Mouse (Mus musculus) intestine, embryonic 16.5 days (tissue): ENCODE data around the gene Ror2. TPM values are rescaled to one million over a fixed set of nuclear protein-coding genes. Genes with fewer than 3 reads are reported as not detected.

Experiments
- ATAC-seq: fragments of 200-750 bp; cut with Nextera tagmentation; 2 replicates; pipeline ENCODE4 v1.8.0; 2017; ENCODE audit warnings: moderate TSS enrichment, moderate library complexity
- H3K27ac ChIP-seq: fragments of 300-500 bp; sonication (generic); 2 replicates; pipeline ENCODE4 v1.5.1; 2014; ENCODE audit warnings: mild to moderate bottlenecking, low read length
- H3K27me3 ChIP-seq: fragments of 300-500 bp; sonication (generic); replicated peaks from 2 replicates; pipeline ENCODE4 v1.6.1; 2014; ENCODE audit warnings: low read length, control low read depth, mixed read lengths; ENCODE audit not compliant: control insufficient read depth, insufficient read depth
- H3K36me3 ChIP-seq: fragments of 300-500 bp; sonication (generic); 2 replicates; pipeline ENCODE4 v1.6.1; 2014; ENCODE audit warnings: low read length, control low read depth; ENCODE audit not compliant: control insufficient read depth, insufficient read depth
- H3K4me1 ChIP-seq: fragments of 300-500 bp; sonication (generic); 2 replicates; pipeline ENCODE4 v1.6.1; 2014; ENCODE audit warnings: low read length, control low read depth, mixed read lengths; ENCODE audit not compliant: control insufficient read depth, insufficient read depth
- H3K4me2 ChIP-seq: fragments of 300-500 bp; sonication (generic); 2 replicates; pipeline ENCODE4 v1.6.1; 2014; ENCODE audit warnings: low read depth, low read length, control low read depth
- H3K4me3 ChIP-seq: fragments of 300-500 bp; sonication (generic); 2 replicates; pipeline ENCODE4 v1.5.1; 2014; ENCODE audit warnings: mild to moderate bottlenecking, low read length
- H3K9ac ChIP-seq: fragments of 300-500 bp; sonication (generic); 2 replicates; pipeline ENCODE4 v1.6.1; 2014; ENCODE audit warnings: low read depth, low read length
- H3K9me3 ChIP-seq: fragments of 300-500 bp; sonication (generic); 2 replicates; pipeline ENCODE4 v1.6.1; 2016; ENCODE audit warnings: low read length, control low read depth; ENCODE audit not compliant: control insufficient read depth
- WGBS: fragments of 180-500 bp; shearing (Covaris S2); extraction: QIAGEN DNeasy Blood & Tissue Kit; methylation state at CpG from one replicate; pipeline ENCODE4 v1.1.7; 2014; 5-methylcytosine and 5-hydroxymethylcytosine counted together
- polyA plus RNA-seq: library from polyadenylated mRNA; unstranded; fragments of >200 nt; fragmentation: Nextera tagmentation; extraction: Ambion mirVana; gene quantifications from 2 replicates; pipeline ENCODE4 v1.2.1, GENCODE M21; 2015

Gene Ror2
- polyA plus RNA-seq, 1 experiment from 2014 or later, result 12.5 TPM

GRCm38 (mm10) chr13:53211971-53212733 is 73.8 kb downstream of the Ror2 start:
- ATAC-seq, result peak; percentile 80
- Histone ChIP-seq H3K4me2 (peak overlapping the region; percentile 30), H3K9ac (peak overlapping the region; percentile 46; the same call in 1 of the 2 replicates), H3K9me3 (no peaks in the 10 kb centered on the region), H3K27ac (peak overlapping the region; percentile 63), H3K36me3 (no peaks in the 10 kb centered on the region), H3K4me1 (peaks cover 44% of the 10 kb centered on the region), H3K27me3 (no peaks in the 10 kb centered on the region), H3K4me3 (peak overlapping the region; percentile 22)
- WGBS, result 16% methylated on average over 19 of the region's 19 CpGs

GRCm38 (mm10) chr13:53208556-53208955 is 77.4 kb downstream of the Ror2 start:
- Histone ChIP-seq H3K9ac (no peak overlapping the region), H3K4me3 (no peak overlapping the region), H3K36me3 (no peaks in the 10 kb centered on the region), H3K27me3 (no peaks in the 10 kb centered on the region), H3K9me3 (no peaks in the 10 kb centered on the region), H3K4me1 (peaks cover 68% of the 10 kb centered on the region), H3K4me2 (no peak overlapping the region), H3K27ac (no peak overlapping the region)
- no peak for ATAC-seq
- WGBS, result 81% methylated on average over 10 of the region's 10 CpGs

- peak; percentile 61 for ATAC-seq
- 25% methylated on average over 17 of the region's 17 CpGs for WGBS
- peaks cover 75% of the 10 kb centered on the region for H3K4me1 ChIP-seq
- 0 out of 2 replicates have a peak overlapping the region, but pooled peaks have one; percentile 7 for H3K4me2 ChIP-seq
- no peaks in the 10 kb centered on the region for H3K27me3 ChIP-seq
- H3K9me3 ChIP-seq, result no peaks in the 10 kb centered on the region
- no peak overlapping the region for H3K9ac ChIP-seq
- H3K27ac ChIP-seq, result peak overlapping the region; percentile 74
- H3K36me3 ChIP-seq, result no peaks in the 10 kb centered on the region
- H3K4me3 ChIP-seq, result no peak overlapping the region
Observed at GRCm38 (mm10) chr13:53205128-53205911, 80.6 kb downstream of the Ror2 start.

- WGBS, result 53% methylated on average over 5 of the region's 5 CpGs
- ATAC-seq, result no peak
- peaks cover 78% of the 10 kb centered on the region for H3K4me1 ChIP-seq
- H3K9ac ChIP-seq, result peak overlapping the region; percentile 60; the same call in 1 of the 2 replicates
- no peaks in the 10 kb centered on the region for H3K27me3 ChIP-seq
- no peaks in the 10 kb centered on the region for H3K36me3 ChIP-seq
- peak overlapping the region; percentile 91 for H3K27ac ChIP-seq
- H3K4me2 ChIP-seq, result peak overlapping the region; percentile 46; the same call in 1 of the 2 replicates
- H3K9me3 ChIP-seq, result no peaks in the 10 kb centered on the region
- no peak overlapping the region for H3K4me3 ChIP-seq
Observed at GRCm38 (mm10) chr13:53202439-53202830, 83.5 kb downstream of the Ror2 start.

- Histone ChIP-seq H3K27ac (peak overlapping the region; percentile 91), H3K4me3 (peak overlapping the region; percentile 3; the same call in 1 of the 2 replicates), H3K4me2 (peak overlapping the region; percentile 46), H3K27me3 (no peaks in the 10 kb centered on the region), H3K9me3 (no peaks in the 10 kb centered on the region), H3K4me1 (peaks cover 79% of the 10 kb centered on the region), H3K9ac (peak overlapping the region; percentile 60), H3K36me3 (no peaks in the 10 kb centered on the region)
- ATAC-seq, result peak; percentile 49
- WGBS, result 13% methylated on average over 18 of the region's 18 CpGs
Observed at GRCm38 (mm10) chr13:53201628-53202438, 84.1 kb downstream of the Ror2 start.

GRCm38 (mm10) chr13:53200121-53200520 is 85.8 kb downstream of the Ror2 start:
- Histone ChIP-seq H3K27ac (no peak overlapping the region), H3K4me1 (peaks cover 75% of the 10 kb centered on the region), H3K9me3 (no peaks in the 10 kb centered on the region), H3K36me3 (no peaks in the 10 kb centered on the region), H3K27me3 (no peaks in the 10 kb centered on the region), H3K4me2 (no peak overlapping the region), H3K9ac (no peak overlapping the region), H3K4me3 (no peak overlapping the region)
- WGBS, result 76% methylated on average over 4 of the region's 4 CpGs
- ATAC-seq, result no peak

- H3K4me3 ChIP-seq, result no peak overlapping the region
- no peak overlapping the region for H3K27ac ChIP-seq
- H3K27me3 ChIP-seq, result no peaks in the 10 kb centered on the region
- ATAC-seq, result no peak
- no peaks in the 10 kb centered on the region for H3K36me3 ChIP-seq
- no peaks in the 10 kb centered on the region for H3K9me3 ChIP-seq
- no peak overlapping the region for H3K9ac ChIP-seq
- H3K4me1 ChIP-seq, result peaks cover 75% of the 10 kb centered on the region
- 85% methylated on average over 7 of the region's 7 CpGs for WGBS
- H3K4me2 ChIP-seq, result no peak overlapping the region
Observed at GRCm38 (mm10) chr13:53199262-53199661, 86.7 kb downstream of the Ror2 start.

GRCm38 (mm10) chr13:53196690-53197089 is 89.2 kb downstream of the Ror2 start:
- 58% methylated on average over 7 of the region's 7 CpGs for WGBS
- H3K9ac ChIP-seq, result no peak overlapping the region
- H3K27ac ChIP-seq, result no peak overlapping the region
- ATAC-seq, result no peak
- H3K27me3 ChIP-seq, result no peaks in the 10 kb centered on the region
- no peak overlapping the region for H3K4me3 ChIP-seq
- H3K4me1 ChIP-seq, result peaks cover 69% of the 10 kb centered on the region
- H3K36me3 ChIP-seq, result no peaks in the 10 kb centered on the region
- no peaks in the 10 kb centered on the region for H3K9me3 ChIP-seq
- no peak overlapping the region for H3K4me2 ChIP-seq
